Mouse (Mus musculus): Measurements from ENCODE around the gene Olfr319. TPM values are rescaled to one million over a fixed set of nuclear protein-coding genes. Genes with fewer than 3 reads are reported as not detected.
"Not testable (repeated sequence)": the region's sequence is repeated elsewhere in the genome, so short reads cannot be mapped to it uniquely, and the experiment has no call there.

The Olfr319 gene
- not detected in 2 replicates for polyA plus RNA-seq (2015; fragmentation: Nextera tagmentation; extraction: Ambion mirVana)

DNA sequence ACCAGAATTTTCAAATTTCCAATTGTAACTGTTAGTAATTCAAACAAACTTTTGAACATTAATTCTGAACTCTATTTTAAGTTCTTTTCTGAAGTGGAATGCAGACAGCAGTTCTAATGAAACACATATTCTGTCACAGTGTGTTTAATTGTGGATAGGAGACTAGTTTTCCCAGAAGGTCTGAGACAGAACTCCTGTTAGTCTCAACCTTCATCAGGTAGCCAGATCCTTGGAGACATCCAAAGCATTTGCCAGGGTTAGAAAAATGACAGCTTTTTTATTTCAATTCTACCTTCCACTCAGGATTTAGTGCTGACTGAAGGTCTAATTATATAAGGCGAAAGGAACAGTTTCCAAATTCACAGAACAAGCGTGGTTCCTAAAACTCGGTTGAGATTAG lies at the start of gene Olfr319:
Gene Olfr319 (plus strand): TSS at position 301 of the 400 bp plus-strand sequence.
- no peak within 1 kb of the TSS for H3K9ac ChIP-seq
- H3K36me3 ChIP-seq (replicated peaks) = no peaks in the 10 kb centered on the region
- H3K27me3 ChIP-seq (replicated peaks) = no peaks in the 10 kb centered on the region
- H3K4me3 ChIP-seq = no peak within 1 kb of the TSS
- no peak within 1 kb of the TSS for H3K4me2 ChIP-seq
- H3K4me1 ChIP-seq = no peaks in the 10 kb centered on the region
- ATAC-seq (replicated peaks) = no peak
- no peak within 1 kb of the TSS for H3K27ac ChIP-seq
- WGBS = 91% methylated on average over 3 of the region's 3 CpGs
- peaks cover 10% of the 10 kb centered on the region; the same call in 1 of the 2 replicates for H3K9me3 ChIP-seq

- H3K27ac ChIP-seq = no peak overlapping the region
- no peaks in the 10 kb centered on the region for H3K4me1 ChIP-seq
- no peaks in the 10 kb centered on the region for H3K9me3 ChIP-seq
- no peaks in the 10 kb centered on the region for H3K27me3 ChIP-seq (replicated peaks)
- no peak for ATAC-seq (replicated peaks)
- no peak overlapping the region for H3K4me2 ChIP-seq
- H3K4me3 ChIP-seq = no peak overlapping the region
- no peaks in the 10 kb centered on the region for H3K36me3 ChIP-seq (replicated peaks)
- H3K9ac ChIP-seq = no peak overlapping the region
- WGBS = 93% methylated on average over 3 of the region's 3 CpGs
These were observed 43.8 kb upstream of the Olfr319 start for GRCm38 (mm10) chr11:58655151-58655550.

DNA sequence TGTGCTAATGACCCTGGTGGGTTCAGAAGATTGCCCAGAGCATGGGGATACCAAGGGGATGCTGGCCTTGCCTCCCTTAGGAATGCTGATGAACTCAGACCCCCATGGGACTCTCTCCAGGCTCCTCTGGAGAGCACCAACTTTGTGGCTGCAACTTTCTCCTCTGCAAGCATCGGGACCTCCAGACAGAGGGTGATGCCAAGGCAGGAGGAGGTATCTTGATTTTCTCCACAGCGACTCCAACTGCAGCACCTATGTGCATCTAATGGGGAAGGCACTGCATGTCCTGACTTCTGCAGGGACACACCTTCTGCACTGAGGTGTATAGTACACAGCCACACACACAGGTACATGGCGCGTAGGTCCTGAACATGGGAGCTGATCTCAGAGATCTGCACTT lies 40.4 kb upstream of the Olfr319 start, which contains the start of gene Olfr322:
Gene Olfr322 (plus strand): TSS at position 187 of the 400 bp plus-strand sequence.
- H3K4me1 ChIP-seq = no peaks in the 10 kb centered on the region
- 94% methylated on average over 4 of the region's 4 CpGs for WGBS
- no peaks in the 10 kb centered on the region for H3K9me3 ChIP-seq
- H3K27me3 ChIP-seq (replicated peaks) = no peaks in the 10 kb centered on the region
- no peak for ATAC-seq (replicated peaks)
- H3K36me3 ChIP-seq (replicated peaks) = no peaks in the 10 kb centered on the region
- no peak within 1 kb of the TSS for H3K4me3 ChIP-seq
- no peak within 1 kb of the TSS for H3K4me2 ChIP-seq
- no peak within 1 kb of the TSS for H3K27ac ChIP-seq
- no peak within 1 kb of the TSS for H3K9ac ChIP-seq

DNA sequence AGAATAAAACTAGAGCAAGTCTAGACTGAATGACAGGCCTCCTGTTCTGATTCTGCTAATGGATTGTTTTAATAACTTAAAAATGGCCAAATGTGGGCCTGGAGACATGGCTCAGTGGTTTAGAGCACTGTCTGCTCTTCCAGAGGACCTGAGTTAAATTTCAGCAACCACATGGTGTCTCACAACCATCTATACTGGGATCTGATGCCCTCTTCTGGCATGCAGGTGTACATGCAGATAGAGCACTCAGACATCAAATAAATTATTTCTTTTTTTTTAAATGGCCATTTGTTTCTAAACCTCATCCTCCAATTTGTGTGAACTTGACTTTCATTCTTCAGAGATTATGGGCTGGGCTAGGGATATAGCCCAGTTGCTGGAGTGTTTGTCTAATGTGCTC lies 29.7 kb upstream of the Olfr319 start:
- Histone ChIP-seq H3K4me1 (no peaks in the 10 kb centered on the region), H3K9me3 (no peaks in the 10 kb centered on the region), H3K27me3 (replicated peaks) (no peaks in the 10 kb centered on the region), H3K4me2 (no peak overlapping the region), H3K36me3 (replicated peaks) (no peaks in the 10 kb centered on the region), H3K9ac (no peak overlapping the region), H3K27ac (no peak overlapping the region), H3K4me3 (no peak overlapping the region)
- no peak for ATAC-seq (replicated peaks)

GRCm38 (mm10) chr11:58671825-58672224 lies 27.1 kb upstream of the Olfr319 start:
- no peak overlapping the region for H3K27ac ChIP-seq
- WGBS = 45% methylated on average over 4 of the region's 4 CpGs
- no peaks in the 10 kb centered on the region for H3K36me3 ChIP-seq (replicated peaks)
- no peaks in the 10 kb centered on the region for H3K9me3 ChIP-seq
- ATAC-seq (replicated peaks) = no peak
- no peak overlapping the region for H3K9ac ChIP-seq
- no peak overlapping the region for H3K4me2 ChIP-seq
- no peaks in the 10 kb centered on the region for H3K27me3 ChIP-seq (replicated peaks)
- no peak overlapping the region for H3K4me3 ChIP-seq
- no peaks in the 10 kb centered on the region for H3K4me1 ChIP-seq

GRCm38 (mm10) chr11:58680799-58681198 lies 18.2 kb upstream of the Olfr319 start, which contains the start of gene Olfr320:
Gene Olfr320, plus strand, starts transcription at chr11:58681099.
- H3K27ac ChIP-seq = no peak within 1 kb of the TSS
- no peak within 1 kb of the TSS for H3K9ac ChIP-seq
- H3K9me3 ChIP-seq = no peaks in the 10 kb centered on the region
- 91% methylated on average over 1 of the region's 1 CpGs for WGBS
- H3K4me3 ChIP-seq = no peak within 1 kb of the TSS
- H3K4me1 ChIP-seq = no peaks in the 10 kb centered on the region
- ATAC-seq (replicated peaks) = no peak
- H3K36me3 ChIP-seq (replicated peaks) = no peaks in the 10 kb centered on the region
- H3K4me2 ChIP-seq = no peak within 1 kb of the TSS
- H3K27me3 ChIP-seq (replicated peaks) = no peaks in the 10 kb centered on the region

GRCm38 (mm10) chr11:58709086-58709485 lies 10.1 kb downstream of the Olfr319 start:
- no peaks in the 10 kb centered on the region for H3K36me3 ChIP-seq (replicated peaks)
- no peak overlapping the region for H3K4me2 ChIP-seq
- no peaks in the 10 kb centered on the region for H3K27me3 ChIP-seq (replicated peaks)
- no peak overlapping the region for H3K9ac ChIP-seq
- H3K4me1 ChIP-seq = no peaks in the 10 kb centered on the region
- H3K9me3 ChIP-seq = no peaks in the 10 kb centered on the region
- H3K4me3 ChIP-seq = no peak overlapping the region
- no peak overlapping the region for H3K27ac ChIP-seq
- no peak for ATAC-seq (replicated peaks)
- WGBS = 84% methylated on average over 11 of the region's 11 CpGs

DNA sequence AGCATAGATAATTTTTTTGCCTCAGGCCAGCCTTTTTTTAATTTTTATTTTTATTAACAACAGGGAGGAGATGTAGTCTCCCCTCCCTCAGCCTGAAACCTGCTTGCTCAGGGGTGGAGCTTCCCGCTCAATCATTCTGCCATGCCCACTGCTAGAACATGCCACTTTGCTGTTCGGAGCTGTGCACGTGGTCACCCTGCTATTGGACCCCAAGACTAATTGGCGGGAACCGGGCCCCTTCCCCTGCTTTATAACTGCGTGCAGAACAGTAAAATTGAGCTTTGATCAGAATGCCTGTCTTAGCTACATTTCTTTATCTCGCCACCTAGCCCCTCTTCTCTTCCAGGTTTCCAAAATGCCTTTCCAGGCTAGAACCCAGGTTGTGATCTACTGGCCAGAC lies 18.8 kb downstream of the Olfr319 start:
- not testable (repeated sequence) for H3K9ac ChIP-seq; H3K36me3 ChIP-seq (replicated peaks); H3K4me1 ChIP-seq; H3K27ac ChIP-seq; H3K27me3 ChIP-seq (replicated peaks); ATAC-seq (replicated peaks); H3K4me2 ChIP-seq; H3K4me3 ChIP-seq; H3K9me3 ChIP-seq
- 93% methylated on average over 7 of the region's 7 CpGs for WGBS

GRCm38 (mm10) chr11:58719701-58720100 lies 20.7 kb downstream of the Olfr319 start:
- no peak overlapping the region for H3K4me2 ChIP-seq
- H3K9me3 ChIP-seq = no peaks in the 10 kb centered on the region
- no peak overlapping the region for H3K27ac ChIP-seq
- 82% methylated on average over 4 of the region's 4 CpGs for WGBS
- no peaks in the 10 kb centered on the region for H3K4me1 ChIP-seq
- no peaks in the 10 kb centered on the region for H3K36me3 ChIP-seq (replicated peaks)
- no peak overlapping the region for H3K9ac ChIP-seq
- H3K27me3 ChIP-seq (replicated peaks) = no peaks in the 10 kb centered on the region
- ATAC-seq (replicated peaks) = no peak
- H3K4me3 ChIP-seq = no peak overlapping the region

DNA sequence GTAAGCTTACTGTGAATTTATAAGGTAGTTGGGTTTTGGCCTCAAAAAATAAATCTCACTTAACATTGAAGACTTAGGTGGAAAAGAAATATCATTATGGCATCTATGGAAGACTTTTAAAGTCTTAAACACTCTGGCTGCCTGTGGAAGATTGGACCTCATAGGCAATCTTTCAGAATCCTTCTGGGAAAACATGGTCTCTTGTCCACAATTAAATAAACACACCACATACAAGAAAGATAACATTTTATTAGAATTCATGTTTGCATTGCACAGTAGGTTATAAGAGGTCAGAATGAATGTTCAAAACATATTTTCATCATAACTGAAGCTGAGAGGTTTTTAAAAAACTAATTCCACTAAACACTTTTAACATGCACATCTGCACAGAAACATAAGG lies 25.0 kb downstream of the Olfr319 start, which contains the start of gene Olfr318:
Gene Olfr318 (minus strand): TSS at position 101 of the 400 bp plus-strand sequence.
- no peak for ATAC-seq (replicated peaks)
- Histone ChIP-seq H3K27me3 (replicated peaks) (no peaks in the 10 kb centered on the region), H3K4me2 (no peak within 1 kb of the TSS), H3K36me3 (replicated peaks) (no peaks in the 10 kb centered on the region), H3K27ac (no peak within 1 kb of the TSS), H3K4me3 (no peak within 1 kb of the TSS), H3K9me3 (no peaks in the 10 kb centered on the region), H3K4me1 (no peaks in the 10 kb centered on the region), H3K9ac (no peak within 1 kb of the TSS)

- H3K9ac ChIP-seq; H3K9me3 ChIP-seq; H3K4me2 ChIP-seq; H3K27ac ChIP-seq; H3K4me1 ChIP-seq; H3K4me3 ChIP-seq; H3K27me3 ChIP-seq (replicated peaks); H3K36me3 ChIP-seq (replicated peaks); ATAC-seq (replicated peaks): not testable (repeated sequence)
- 87% methylated on average over 6 of the region's 6 CpGs for WGBS
These were observed 29.1 kb downstream of the Olfr319 start for GRCm38 (mm10) chr11:58727896-58728650.

DNA sequence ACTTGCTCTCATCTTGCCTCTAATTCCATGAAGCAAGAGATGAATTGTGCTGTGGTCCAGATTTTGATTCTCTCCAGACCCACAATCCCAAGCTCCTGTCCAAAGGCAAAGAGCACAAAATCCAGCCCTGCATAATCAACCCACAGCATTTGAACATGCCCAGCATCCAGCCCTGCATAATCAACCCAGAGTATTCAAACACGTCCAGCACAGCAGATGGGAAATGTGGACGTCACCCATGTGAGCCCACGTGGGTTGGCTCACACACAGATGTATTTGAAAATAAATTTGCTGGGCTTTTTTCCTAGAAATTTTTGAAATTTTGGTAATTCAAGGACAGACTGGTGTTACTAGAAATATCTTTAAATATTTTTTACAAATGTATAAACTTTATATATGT lies 34.4 kb downstream of the Olfr319 start:
- 48% methylated on average over 3 of the region's 3 CpGs for WGBS
- H3K27ac ChIP-seq = no peak overlapping the region
- H3K4me1 ChIP-seq = no peaks in the 10 kb centered on the region
- H3K9me3 ChIP-seq = no peaks in the 10 kb centered on the region
- H3K27me3 ChIP-seq (replicated peaks) = no peaks in the 10 kb centered on the region
- no peaks in the 10 kb centered on the region for H3K36me3 ChIP-seq (replicated peaks)
- H3K9ac ChIP-seq = no peak overlapping the region
- H3K4me2 ChIP-seq = no peak overlapping the region
- ATAC-seq (replicated peaks) = no peak
- no peak overlapping the region for H3K4me3 ChIP-seq

DNA sequence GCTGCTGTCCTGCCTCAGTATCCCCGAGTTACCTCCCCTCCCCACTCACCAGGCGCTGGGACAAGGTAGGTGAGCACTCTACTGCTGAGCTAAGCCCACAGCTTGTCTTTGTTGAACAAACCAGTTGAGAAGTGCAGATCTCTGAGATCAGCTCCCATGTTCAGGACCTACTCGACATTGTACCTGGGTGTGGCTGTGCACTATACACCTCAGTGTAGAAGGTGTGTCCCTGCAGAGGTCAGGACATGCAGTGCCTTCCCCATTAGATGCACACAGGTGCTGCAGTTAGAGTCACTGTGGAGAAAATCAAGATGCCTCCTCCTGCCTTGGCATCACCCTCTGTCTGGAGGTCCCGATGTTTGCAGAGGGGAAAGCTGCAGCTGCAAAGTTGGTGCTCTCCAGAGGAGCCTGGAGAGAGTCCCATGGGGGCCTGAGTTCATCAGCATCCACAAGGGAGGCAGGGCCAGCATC lies 39.9 kb downstream of the Olfr319 start, which contains the start of gene Olfr317:
Gene Olfr317 (minus strand): TSS at position 421 of the 471 bp plus-strand sequence.
- no peaks in the 10 kb centered on the region for H3K4me1 ChIP-seq
- WGBS = 68% methylated on average over 4 of the region's 4 CpGs
- ATAC-seq (replicated peaks) = no peak
- no peaks in the 10 kb centered on the region for H3K27me3 ChIP-seq (replicated peaks)
- no peaks in the 10 kb centered on the region for H3K36me3 ChIP-seq (replicated peaks)
- no peak within 1 kb of the TSS for H3K4me3 ChIP-seq
- H3K9me3 ChIP-seq = no peaks in the 10 kb centered on the region
- H3K9ac ChIP-seq = no peak within 1 kb of the TSS
- no peak within 1 kb of the TSS for H3K4me2 ChIP-seq
- H3K27ac ChIP-seq = no peak within 1 kb of the TSS

Data from midbrain, embryonic 15.5 days (tissue).